Mouse (Mus musculus) limb, embryonic 12.5 days (tissue): ENCODE results near the gene Mlycd. TPM values are rescaled to one million over a fixed set of nuclear protein-coding genes. Genes with fewer than 3 reads are reported as not detected.

Experiments
- polyA plus RNA-seq: library from polyadenylated mRNA; unstranded; fragments of >200 nt; fragmentation: Nextera tagmentation; extraction: Ambion mirVana; gene quantifications from 2 replicates; pipeline ENCODE4 v1.2.1, GENCODE M21; 2016

The Mlycd gene
- polyA plus RNA-seq, 1 experiment from 2014 or later, result 10.5 TPM

Other genes starting within 250 kb of the Mlycd start
- 293 and 299 TPM in 2 replicates for gene Hsbp1, start 50.4 kb upstream of the Mlycd start, polyA plus RNA-seq
- gene Osgin1, start 39.2 kb downstream of the Mlycd start, polyA plus RNA-seq, result 0.40 and 0.58 TPM in 2 replicates
- gene Necab2, start 51.8 kb downstream of the Mlycd start, polyA plus RNA-seq, result 4.4 and 5.1 TPM in 2 replicates
- gene Slc38a8, start 106.8 kb downstream of the Mlycd start, polyA plus RNA-seq, result 0.10 TPM in 1 of 2 replicates, not detected in the other
- gene Mbtps1, start 163.9 kb downstream of the Mlycd start, polyA plus RNA-seq, result 140 and 147 TPM in 2 replicates
- 33.6 and 35.3 TPM in 2 replicates for gene Hsdl1, start 180.3 kb downstream of the Mlycd start, polyA plus RNA-seq
- not detected in 2 replicates for gene Dnaaf1, start 180.4 kb downstream of the Mlycd start, polyA plus RNA-seq
- gene Taf1c, start 210.3 kb downstream of the Mlycd start, polyA plus RNA-seq, result 14.1 and 15.1 TPM in 2 replicates
- 0.14 and 0.41 TPM in 2 replicates for gene Adad2, start 217.9 kb downstream of the Mlycd start, polyA plus RNA-seq
- 0.05 TPM in 2 replicates for gene Kcng4, start 240.8 kb downstream of the Mlycd start, polyA plus RNA-seq